Mouse (Mus musculus) olfactory bulb, adult 2 months (tissue): Measurements from ENCODE around the gene Adgrl3.

Source experiments
- CTCF ChIP-seq: fragments of 200-500 bp; IDR thresholded peaks from 2 replicates; pipeline ENCODE4 v1.5.1; 2012; ENCODE audit warnings: low read depth, mild to moderate bottlenecking, low read length, moderate library complexity; ENCODE audit not compliant: insufficient read depth
- POLR2A ChIP-seq: fragments of 200-500 bp; IDR thresholded peaks from 2 replicates; pipeline ENCODE4 v1.6.1; 2012; ENCODE audit warnings: mild to moderate bottlenecking, low read depth, low read length, moderate library complexity; ENCODE audit not compliant: insufficient read depth

DNA sequence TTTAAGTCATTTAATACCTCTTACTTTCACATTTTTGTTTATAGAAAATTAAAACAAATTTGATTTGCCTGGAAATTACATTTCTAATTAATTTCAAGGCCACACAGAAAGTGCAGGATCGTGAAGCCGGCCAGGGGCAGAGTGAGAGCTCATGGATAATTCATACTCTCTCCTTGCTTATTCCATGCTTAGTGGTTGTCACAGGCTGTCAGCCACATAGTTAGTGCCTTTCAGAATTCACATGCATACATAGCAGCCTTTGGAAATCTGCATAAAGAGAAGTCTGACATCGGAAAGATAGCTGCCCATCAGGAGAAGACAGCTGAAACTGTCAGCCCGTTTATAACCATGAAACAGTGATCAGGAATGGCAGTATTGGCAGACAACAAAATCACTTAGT is 181.9 kb downstream of the Adgrl3 start:
- TF ChIP-seq POLR2A (no peak), CTCF (no peak)
